Mouse (Mus musculus): ENCODE measurements around the gene Vegfd.

The Vegfd gene

GRCm38 (mm10) chrX:164446106-164446551 is 73.0 kb downstream of the Vegfd start:
- in situ Hi-C loops (cut with MboI; ENCODE audit: low pct_unique_long_range_greater_than_20kb in 1 of 2, low sequenced_read_pairs in 2 of 2, unreplicated experiment in 1 of 2), result loop anchor here (5.0 to 25.0 kb wide), 3 partner anchors 259 to 359 kb away; partner anchors contain the start of genes Cltrn (in 1 of the 2) and Siah1b (in 1 of the 2)

- in situ Hi-C loops (cut with MboI; ENCODE audit: low pct_unique_long_range_greater_than_20kb in 1 of 2, low sequenced_read_pairs in 2 of 2, unreplicated experiment in 1 of 2), result loop anchor here (5.0 to 25.0 kb wide), 3 partner anchors 260 to 360 kb away; partner anchors contain the start of genes Cltrn (in 1 of the 2) and Siah1b (in 1 of the 2)
These were observed 73.9 kb downstream of the Vegfd start for GRCm38 (mm10) chrX:164446835-164447681.

- in situ Hi-C loops (cut with MboI; ENCODE audit: low pct_unique_long_range_greater_than_20kb in 1 of 2, low sequenced_read_pairs in 2 of 2, unreplicated experiment in 1 of 2), result loop anchor here (5.0 to 25.0 kb wide), 3 partner anchors 260 to 360 kb away; partner anchors contain the start of genes Cltrn (in 1 of the 2) and Siah1b (in 1 of the 2)
These were observed 74.5 kb downstream of the Vegfd start for GRCm38 (mm10) chrX:164447682-164448071.

- in situ Hi-C loops (cut with MboI; ENCODE audit: low pct_unique_long_range_greater_than_20kb in 1 of 2, low sequenced_read_pairs in 2 of 2, unreplicated experiment in 1 of 2), result loop anchor here (5.0 to 25.0 kb wide), 3 partner anchors 262 to 362 kb away; partner anchors contain the start of genes Cltrn (in 1 of the 2) and Siah1b (in 1 of the 2)
These were observed 76.0 kb downstream of the Vegfd start for GRCm38 (mm10) chrX:164449201-164449600.

All from mouse embryonic stem cell (cell line).